Mouse (Mus musculus) spleen, embryonic (tissue): ENCODE data around the gene Napsa.

ENCODE experiments used
- CTCF ChIA-PET: fragments of 350-600 bp; sonication (Branson Sonifier 250); formaldehyde crosslinking; loops from one replicate; lab custom pipeline; 2022; lab: Charles Lee

The Napsa gene

GRCm38 (mm10) chr7:44537496-44537895 lies 34.7 kb upstream of the Napsa start:
- CTCF ChIA-PET, result interaction anchor here (0.9 kb wide), 1 partner anchor 8 kb away, joined by 3 read pairs; no protein-coding TSS in a partner anchor

- CTCF ChIA-PET, result no interaction called here
These were observed 33.2 kb upstream of the Napsa start for GRCm38 (mm10) chr7:44538756-44539624.

- CTCF ChIA-PET, result no interaction called here
These were observed 29.6 kb upstream of the Napsa start for GRCm38 (mm10) chr7:44542555-44542954.

GRCm38 (mm10) chr7:44543071-44543470 lies 29.1 kb upstream of the Napsa start:
- CTCF ChIA-PET, result interaction anchor here (0.6 kb wide), 1 partner anchor 11 kb away, joined by 10 read pairs; the partner anchor contains the start of gene Nr1h2

GRCm38 (mm10) chr7:44546274-44546673 lies 25.9 kb upstream of the Napsa start:
- CTCF ChIA-PET, result interaction anchor here (0.9 to 1.1 kb wide), 2 partner anchors 25 to 240 kb away, joined by 3 read pairs; partner anchors contain the start of gene Clec11a

GRCm38 (mm10) chr7:44547041-44547440 lies 25.1 kb upstream of the Napsa start:
- CTCF ChIA-PET, result interaction anchor here (0.8 to 1.2 kb wide), 3 partner anchors 15 to 25 kb away, joined by 3 to 4 read pairs (median 3); no protein-coding TSS in a partner anchor

- CTCF ChIA-PET, result interaction anchor here (0.6 to 1.6 kb wide), 4 partner anchors 16 to 35 kb away, joined by 3 to 10 read pairs (median 6); no protein-coding TSS in a partner anchor
These were observed 24.5 kb upstream of the Napsa start for GRCm38 (mm10) chr7:44547725-44548124.

- CTCF ChIA-PET, result interaction anchor here (0.6 to 1.6 kb wide), 5 partner anchors 19 to 50 kb away, joined by 3 to 10 read pairs (median 5); no protein-coding TSS in a partner anchor
These were observed 23.6 kb upstream of the Napsa start, which contains the start of gene Pold1 for GRCm38 (mm10) chr7:44548497-44549087. Gene Pold1, minus strand, starts transcription at chr7:44548849.

- CTCF ChIA-PET, result no interaction called here
These were observed 22.4 kb upstream of the Napsa start for GRCm38 (mm10) chr7:44549621-44550408.

- CTCF ChIA-PET, result no interaction called here
These were observed 21.8 kb upstream of the Napsa start for GRCm38 (mm10) chr7:44550409-44550678.

- CTCF ChIA-PET, result no interaction called here
These were observed 20.9 kb upstream of the Napsa start for GRCm38 (mm10) chr7:44551301-44551700.

GRCm38 (mm10) chr7:44551731-44552130 lies 20.4 kb upstream of the Napsa start:
- CTCF ChIA-PET, result no interaction called here

GRCm38 (mm10) chr7:44552141-44552908 lies 19.9 kb upstream of the Napsa start:
- CTCF ChIA-PET, result interaction anchor here (0.5 kb wide), 1 partner anchor 47 kb away, joined by 7 read pairs; no protein-coding TSS in a partner anchor

- CTCF ChIA-PET, result interaction anchor here (0.5 to 0.7 kb wide), 2 partner anchors 10 to 48 kb away, joined by 3 to 7 read pairs; no protein-coding TSS in a partner anchor
These were observed 18.9 kb upstream of the Napsa start for GRCm38 (mm10) chr7:44553196-44553764.

- CTCF ChIA-PET, result interaction anchor here (0.7 to 0.8 kb wide), 2 partner anchors 9 to 11 kb away, joined by 3 to 10 read pairs; no protein-coding TSS in a partner anchor
These were observed 18.4 kb upstream of the Napsa start, which contains the start of gene Nr1h2 for GRCm38 (mm10) chr7:44553826-44554225. Gene Nr1h2, minus strand, starts transcription at chr7:44553951.

- CTCF ChIA-PET, result no interaction called here
These were observed 14.6 kb upstream of the Napsa start for GRCm38 (mm10) chr7:44557629-44558028.

- CTCF ChIA-PET, result interaction anchor here (0.7 to 2.5 kb wide), 5 partner anchors 10 to 81 kb away, joined by 3 to 8 read pairs (median 3); no protein-coding TSS in a partner anchor
These were observed 11.5 kb upstream of the Napsa start for GRCm38 (mm10) chr7:44560435-44561400.

- CTCF ChIA-PET, result interaction anchor here (0.6 kb wide), 1 partner anchor 10 kb away, joined by 3 read pairs; the partner anchor contains the start of gene Nr1h2
These were observed 8.9 kb upstream of the Napsa start for GRCm38 (mm10) chr7:44563284-44563683.

GRCm38 (mm10) chr7:44564486-44564885 lies 7.7 kb upstream of the Napsa start:
- CTCF ChIA-PET, result interaction anchor here (0.5 to 0.6 kb wide), 2 partner anchors 33 to 41 kb away, joined by 3 read pairs; no protein-coding TSS in a partner anchor
